Mouse (Mus musculus) Muller cell, postnatal 12 days (primary cell): ENCODE measurements at regions not wholly inside any gene's neighbourhood (a gene's known extent, or its start where the extent isn't known, plus 50 kb on each side); places are given as distances from the start of the nearest gene placed in this dataset.

ENCODE experiments used
- DNase-seq: peaks from one replicate; pipeline ENCODE4 v3.0.0-alpha.2; 2015; ENCODE audit errors: inconsistent ontology term

GRCm38 (mm10) chr13:71653939-71654467, 309.5 kb downstream of the Irx1 start:
- no peak for DNase-seq

- no peak for DNase-seq
Measured at GRCm38 (mm10) chr13:71653212-71653938, 310.1 kb downstream of the Irx1 start.

GRCm38 (mm10) chr13:71649876-71650275, 313.6 kb downstream of the Irx1 start:
- DNase-seq, result peak; percentile 76

- DNase-seq, result peak; percentile 72
Measured at GRCm38 (mm10) chr13:71649031-71649430, 314.5 kb downstream of the Irx1 start.

GRCm38 (mm10) chr13:71631447-71631846, 332.1 kb downstream of the Irx1 start:
- DNase-seq, result no peak

GRCm38 (mm10) chr13:71617198-71617597, 346.3 kb downstream of the Irx1 start:
- DNase-seq, result no peak

- DNase-seq, result no peak
Measured at GRCm38 (mm10) chr13:71612393-71613179, 350.9 kb downstream of the Irx1 start.

GRCm38 (mm10) chr13:71582486-71582885, 381.0 kb downstream of the Irx1 start:
- no peak for DNase-seq

- no peak for DNase-seq
Measured at GRCm38 (mm10) chr13:71565895-71566294, 397.6 kb downstream of the Irx1 start.

- DNase-seq, result no peak
Measured at GRCm38 (mm10) chr13:71565388-71565787, 398.1 kb downstream of the Irx1 start.

- DNase-seq, result peak; percentile 12
Measured at GRCm38 (mm10) chr13:71558477-71559215, 404.9 kb downstream of the Irx1 start.

GRCm38 (mm10) chr13:71555471-71555870, 408.1 kb downstream of the Irx1 start:
- DNase-seq, result no peak

- DNase-seq, result no peak
Measured at GRCm38 (mm10) chr13:71550109-71550508, 413.4 kb downstream of the Irx1 start.

GRCm38 (mm10) chr13:71549206-71549831, 414.2 kb downstream of the Irx1 start:
- no peak for DNase-seq

GRCm38 (mm10) chr13:71538226-71538625, 425.3 kb downstream of the Irx1 start:
- DNase-seq, result no peak

- no peak for DNase-seq
Measured at GRCm38 (mm10) chr13:71532796-71533351, 430.6 kb downstream of the Irx1 start.

- peak; percentile 49 for DNase-seq
Measured at GRCm38 (mm10) chr13:71529397-71530122, 434.0 kb downstream of the Irx1 start.

GRCm38 (mm10) chr13:71517776-71518175, 445.7 kb downstream of the Irx1 start:
- no peak for DNase-seq

- no peak for DNase-seq
Measured at GRCm38 (mm10) chr13:71513204-71513603, 450.3 kb downstream of the Irx1 start.

- DNase-seq, result peak; percentile 7
Measured at GRCm38 (mm10) chr13:71507956-71508401, 455.5 kb downstream of the Irx1 start.
